Mouse (Mus musculus) adrenal gland, postnatal 0 days (tissue): ENCODE data around the gene Pla2g2e. TPM values are rescaled to one million over a fixed set of nuclear protein-coding genes. Genes with fewer than 3 reads are reported as not detected.

ENCODE experiments used
- polyA plus RNA-seq: library from polyadenylated mRNA; unstranded; fragments of >200 nt; fragmentation: Nextera tagmentation; extraction: Ambion mirVana; gene quantifications from 2 replicates; pipeline ENCODE4 v1.2.1, GENCODE M21; 2015

The Pla2g2e gene
- 0.50 TPM in 1 of 2 replicates, not detected in the other for polyA plus RNA-seq

DNA sequence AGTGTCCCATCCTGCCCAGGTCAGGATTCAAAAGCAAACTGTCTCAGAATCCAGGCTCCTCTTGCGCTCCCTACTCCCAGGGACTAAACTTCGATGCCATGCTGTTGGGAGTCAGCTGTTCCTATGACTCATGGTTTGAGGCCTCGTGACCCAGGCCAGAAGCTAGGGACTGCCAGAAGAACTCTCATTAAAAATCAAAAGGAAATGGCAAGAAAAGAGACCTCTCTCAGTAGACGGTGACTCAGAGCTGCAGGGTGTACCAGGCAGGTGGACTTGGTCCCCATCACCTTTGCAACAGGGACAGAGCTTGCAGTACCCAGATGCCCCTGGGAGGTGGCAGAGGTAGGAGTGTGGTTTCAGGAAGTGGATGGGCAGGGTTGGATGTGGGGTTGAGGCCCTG lies at the start of gene Pla2g2e:
Gene Pla2g2e (plus strand): TSS at position 212 of the 400 bp plus-strand sequence.

DNA sequence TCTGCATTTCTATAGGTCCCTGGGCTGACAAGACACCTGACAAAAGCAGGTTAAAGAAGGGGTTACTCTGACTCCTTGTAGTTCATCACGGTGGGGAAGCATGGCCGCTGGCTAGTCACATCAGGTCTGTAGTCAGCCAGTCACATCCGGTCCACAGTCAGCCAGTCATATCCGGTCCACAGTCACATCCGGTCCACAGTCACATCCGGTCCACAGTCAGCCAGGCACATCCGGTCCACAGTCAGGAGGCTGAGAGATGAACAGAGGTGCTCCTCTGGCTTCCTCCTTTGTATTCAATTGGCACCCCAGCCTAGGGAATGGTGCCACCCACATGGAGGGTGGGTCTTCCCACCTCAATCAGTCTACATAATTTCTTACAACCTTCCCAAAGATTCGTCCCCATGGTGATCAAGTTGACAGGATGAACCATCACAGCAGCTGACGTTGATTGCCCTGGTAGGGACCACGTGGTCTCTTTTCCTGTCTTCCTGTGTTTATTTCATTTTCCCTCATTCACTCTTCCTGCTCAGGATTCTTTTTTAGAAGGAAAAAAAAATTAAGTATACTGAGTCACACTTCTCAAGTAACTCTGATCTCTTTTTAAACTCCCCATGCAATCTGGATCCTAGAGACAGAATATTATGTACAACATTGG lies 14.3 kb upstream of the Pla2g2e start, which contains the start of gene Pla2g5:
Gene Pla2g5 (minus strand): TSS at position 139 of the 655 bp plus-strand sequence.

DNA sequence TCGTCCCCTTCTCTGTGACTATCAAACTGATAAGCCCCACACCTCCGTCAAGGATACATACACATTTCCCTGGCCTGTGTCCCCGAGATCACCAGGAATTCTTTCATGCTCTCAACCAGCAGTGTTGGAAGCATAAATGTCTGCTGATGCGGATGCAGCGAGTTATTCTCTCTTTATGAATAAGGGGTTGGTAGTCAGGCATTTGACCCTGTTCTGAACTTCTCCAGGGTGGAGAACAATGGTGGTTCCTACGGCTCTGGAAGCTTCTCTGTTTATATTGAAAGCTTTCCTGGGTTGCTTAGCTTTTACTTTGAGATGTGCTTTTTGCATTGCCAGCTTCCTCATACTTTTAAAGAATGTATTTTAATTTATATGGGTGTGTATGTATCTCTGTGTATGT lies 3.9 kb upstream of the Pla2g2e start, which contains the start of gene Gm13030:
Gene Gm13030 (minus strand): TSS at position 101 of the 400 bp plus-strand sequence.

DNA sequence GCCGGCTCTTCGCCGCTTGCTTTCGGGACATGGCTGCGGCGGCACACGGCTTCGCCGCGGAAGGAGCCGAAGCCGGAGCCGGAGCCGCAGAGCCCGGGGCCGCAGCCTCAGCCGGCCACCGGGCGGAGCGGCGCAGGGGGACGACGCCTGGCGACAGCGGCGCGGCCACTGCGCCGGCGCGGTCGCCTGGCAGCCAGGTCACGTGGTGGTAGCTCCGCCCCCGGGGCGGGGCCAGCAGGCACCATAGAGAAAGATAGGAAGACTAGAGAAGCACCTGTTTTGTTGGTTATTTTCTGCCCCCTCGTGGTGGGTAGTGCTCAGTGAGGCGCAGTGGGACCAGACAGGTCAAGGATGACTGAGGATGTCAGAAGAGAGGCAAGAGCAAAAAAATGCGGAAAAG lies 36.1 kb downstream of the Pla2g2e start, which contains the start of gene Otud3:
Gene Otud3 (minus strand): TSS at position 149 of the 400 bp plus-strand sequence.

Other genes starting within 250 kb of the Pla2g2e start
- 0.17 and 0.24 TPM in 2 replicates for gene Vwa5b1, start 242.1 kb upstream of the Pla2g2e start, polyA plus RNA-seq
- gene Pla2g2c, start 153.2 kb upstream of the Pla2g2e start, polyA plus RNA-seq, result 1.3 TPM in 2 replicates
- 0.61 and 1.2 TPM in 2 replicates for gene Ubxn10, start 140.8 kb upstream of the Pla2g2e start, polyA plus RNA-seq
- 8.4 and 9.8 TPM in 2 replicates for gene Pla2g2f, start 120.3 kb upstream of the Pla2g2e start, polyA plus RNA-seq
- gene Pla2g2d, start 102.2 kb upstream of the Pla2g2e start, polyA plus RNA-seq, result 1.6 and 2.0 TPM in 2 replicates
- 51.0 and 71.1 TPM in 2 replicates for gene Pla2g5, start 14.5 kb upstream of the Pla2g2e start, polyA plus RNA-seq
- not detected in 2 replicates for gene Gm13030, start 4.0 kb upstream of the Pla2g2e start, polyA plus RNA-seq
- 2.4 and 3.1 TPM in 2 replicates for gene Otud3, start 36.0 kb downstream of the Pla2g2e start, polyA plus RNA-seq
- 0.11 and 0.30 TPM in 2 replicates for gene Rnf186, start 89.2 kb downstream of the Pla2g2e start, polyA plus RNA-seq
- gene Tmco4, start 94.9 kb downstream of the Pla2g2e start, polyA plus RNA-seq, result 6.9 and 9.6 TPM in 2 replicates
- 0.06 and 0.09 TPM in 2 replicates for gene Htr6, start 197.6 kb downstream of the Pla2g2e start, polyA plus RNA-seq
- 106 and 199 TPM in 2 replicates for gene Nbl1, start 215.1 kb downstream of the Pla2g2e start, polyA plus RNA-seq